Mouse (Mus musculus) liver, adult (tissue): ENCODE measurements around the gene Cdc42ep2.

ENCODE experiments used
- GATA4 ChIP-seq: IDR thresholded peaks from 2 replicates; pipeline ENCODE4 v1.6.1; 2014; ENCODE audit warnings: mild to moderate bottlenecking, low read length; ENCODE audit not compliant: insufficient replicate concordance

Cdc42ep2 gene

GRCm38 (mm10) chr19:5911430-5912102, 13.1 kb downstream of the Cdc42ep2 start:
- TF ChIP-seq GATA4, result no peak

- TF ChIP-seq GATA4, result no peak
These were observed 14.4 kb downstream of the Cdc42ep2 start for GRCm38 (mm10) chr19:5910221-5910620.

GRCm38 (mm10) chr19:5907275-5907674, 17.3 kb downstream of the Cdc42ep2 start:
- no peak for TF ChIP-seq GATA4

- peak; percentile 55; the same call in 1 of the 2 replicates for TF ChIP-seq GATA4
These were observed 30.5 kb downstream of the Cdc42ep2 start, which contains the start of gene Tigd3 for GRCm38 (mm10) chr19:5894002-5894678. Tigd3 (minus strand) TSS chr19:5894149.

DNA sequence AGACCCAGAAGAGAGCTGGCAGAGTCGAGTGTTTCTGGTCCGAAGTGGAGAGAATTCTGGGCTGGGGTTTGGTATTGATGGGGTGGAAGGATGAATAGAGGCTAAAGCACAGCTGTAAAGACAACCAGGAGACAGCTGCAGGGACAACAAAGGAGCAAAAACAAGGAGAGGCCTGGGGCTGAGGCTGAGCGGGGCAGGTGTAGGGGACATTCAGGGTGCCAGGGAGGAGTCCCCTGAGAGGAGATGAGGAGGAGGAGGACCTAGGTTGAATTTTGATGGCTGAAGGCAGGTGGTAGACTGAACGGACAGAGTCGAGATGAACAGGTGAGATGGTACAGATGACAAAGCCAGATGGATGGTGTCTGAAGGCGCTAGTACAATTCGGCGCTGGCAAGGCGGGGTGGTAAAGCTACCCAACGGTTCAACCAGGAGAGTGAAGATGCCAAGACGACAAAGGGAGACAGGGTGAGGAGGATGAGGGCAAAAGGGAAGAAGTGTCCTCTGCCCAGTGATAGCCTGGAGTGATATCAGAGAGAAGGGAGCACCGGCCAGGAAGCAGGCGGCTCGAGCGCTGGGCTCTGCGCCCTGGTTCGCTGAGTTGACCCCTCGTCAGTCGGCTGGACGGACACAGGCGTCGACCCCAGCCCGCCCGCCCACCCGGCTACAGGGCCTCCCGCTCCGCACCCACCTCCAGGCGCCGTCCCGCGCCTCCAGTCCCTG, 31.2 kb downstream of the Cdc42ep2 start:
- TF ChIP-seq GATA4, result no peak

DNA sequence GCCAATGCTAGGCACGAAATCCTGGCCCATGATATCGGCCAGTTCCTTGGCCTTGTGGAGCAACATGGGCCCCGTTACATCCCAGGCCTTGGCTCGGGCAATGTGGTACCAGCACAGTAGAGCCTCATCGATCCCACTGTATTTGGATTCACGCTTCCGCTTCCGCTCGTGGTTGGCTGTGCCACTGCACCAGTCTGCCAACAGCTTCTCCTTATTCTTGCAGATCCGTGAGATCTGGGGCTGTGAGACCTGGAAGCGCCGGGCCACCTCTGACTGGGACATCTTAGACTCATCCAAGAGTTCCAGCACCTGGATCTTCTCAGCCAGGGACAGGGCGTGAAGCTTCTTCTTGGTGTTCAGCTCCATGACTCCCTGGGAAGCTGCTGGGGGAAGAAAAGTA, 31.9 kb downstream of the Cdc42ep2 start:
- TF ChIP-seq GATA4, result no peak

DNA sequence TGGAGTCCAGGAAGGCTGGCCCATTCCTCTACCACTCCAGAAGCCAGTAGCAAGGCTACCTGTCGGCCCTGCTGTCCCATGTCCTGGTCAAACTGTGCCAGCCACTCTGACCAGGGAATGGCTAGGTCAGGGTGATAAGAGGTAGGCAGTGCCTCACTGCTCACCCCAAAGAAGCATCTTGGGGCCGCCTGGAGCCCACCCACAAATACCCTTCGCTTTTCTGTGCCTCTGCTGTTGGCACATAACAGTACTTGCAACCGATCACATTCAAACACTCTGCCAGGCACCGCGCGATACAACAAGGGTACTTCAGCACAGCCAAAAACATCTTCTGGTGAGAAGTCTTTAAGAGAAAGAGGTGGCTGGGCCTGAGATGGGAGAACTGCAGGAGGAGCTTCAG, 32.4 kb downstream of the Cdc42ep2 start:
- TF ChIP-seq GATA4, result no peak

- TF ChIP-seq GATA4, result no peak
These were observed 32.9 kb downstream of the Cdc42ep2 start for GRCm38 (mm10) chr19:5891521-5892258.

GRCm38 (mm10) chr19:5889211-5889610, 35.4 kb downstream of the Cdc42ep2 start:
- no peak for TF ChIP-seq GATA4

DNA sequence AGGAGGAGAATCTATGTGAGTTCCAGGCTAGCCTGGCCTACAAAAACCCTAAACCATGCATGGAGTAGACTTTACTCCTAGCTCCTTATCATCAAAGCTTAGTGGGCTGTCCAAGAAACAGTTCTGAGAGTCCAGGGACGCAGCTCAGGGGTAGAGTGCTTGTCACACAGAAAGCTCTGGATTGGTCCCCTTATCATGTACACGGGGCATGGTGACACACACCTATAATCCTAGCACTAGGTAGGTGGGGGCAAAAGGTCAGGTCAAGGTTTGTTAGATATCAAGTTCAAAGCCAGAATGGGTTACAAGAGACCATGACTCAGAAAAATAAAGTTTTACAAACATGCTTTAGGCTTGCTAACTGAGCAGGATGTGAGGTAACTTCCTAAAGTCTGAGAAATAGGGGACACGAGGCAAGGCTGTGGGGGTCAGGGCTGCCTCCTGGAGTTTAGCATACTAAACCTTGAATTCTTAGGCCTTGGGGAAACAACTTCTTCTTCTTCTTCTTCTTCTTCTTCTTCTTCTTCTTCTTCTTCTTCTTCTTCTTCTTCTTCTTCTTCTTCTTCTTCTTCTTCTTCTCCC, 37.3 kb downstream of the Cdc42ep2 start:
- TF ChIP-seq GATA4, result no peak

DNA sequence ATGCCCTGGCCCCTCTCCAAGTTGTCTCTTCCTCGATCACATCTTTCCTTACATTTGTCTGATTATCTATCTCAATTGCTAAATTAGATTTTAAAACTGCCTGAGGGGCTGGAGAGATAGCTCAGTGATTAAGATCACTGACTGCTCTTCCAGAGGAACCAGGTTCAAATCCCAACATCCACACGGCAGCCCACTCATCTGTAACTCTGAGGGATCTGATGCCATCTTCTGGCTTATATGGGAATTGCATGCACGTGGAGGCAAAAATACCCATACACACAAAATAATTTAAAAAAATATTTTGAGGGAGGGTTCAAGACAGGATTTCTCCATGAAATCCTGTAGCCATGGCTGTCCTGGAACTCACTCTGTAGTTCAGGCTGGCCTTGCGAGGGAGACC, 38.8 kb downstream of the Cdc42ep2 start:
- no peak for TF ChIP-seq GATA4

- TF ChIP-seq GATA4, result no peak
These were observed 40.7 kb downstream of the Cdc42ep2 start for GRCm38 (mm10) chr19:5883935-5884334.

DNA sequence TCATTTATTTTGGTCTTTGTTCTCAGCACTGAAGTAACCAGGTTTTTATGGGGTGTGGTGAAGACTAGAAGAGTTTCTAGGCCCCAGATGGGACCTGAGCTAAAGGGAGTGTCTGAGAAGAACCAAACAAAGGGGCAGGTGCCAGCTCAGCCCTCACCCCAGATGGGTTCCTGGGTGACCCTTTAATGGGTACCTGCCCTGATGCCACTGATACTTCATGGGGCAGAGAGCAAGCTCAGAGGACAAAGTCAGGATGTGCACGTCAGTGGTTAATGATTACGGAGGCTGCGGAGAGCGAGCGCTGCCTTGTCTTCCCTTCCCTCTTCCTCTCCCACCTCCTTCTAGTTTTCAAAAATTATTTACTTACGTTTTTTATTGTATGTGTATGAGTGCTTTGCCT, 43.5 kb downstream of the Cdc42ep2 start:
- TF ChIP-seq GATA4, result no peak

DNA sequence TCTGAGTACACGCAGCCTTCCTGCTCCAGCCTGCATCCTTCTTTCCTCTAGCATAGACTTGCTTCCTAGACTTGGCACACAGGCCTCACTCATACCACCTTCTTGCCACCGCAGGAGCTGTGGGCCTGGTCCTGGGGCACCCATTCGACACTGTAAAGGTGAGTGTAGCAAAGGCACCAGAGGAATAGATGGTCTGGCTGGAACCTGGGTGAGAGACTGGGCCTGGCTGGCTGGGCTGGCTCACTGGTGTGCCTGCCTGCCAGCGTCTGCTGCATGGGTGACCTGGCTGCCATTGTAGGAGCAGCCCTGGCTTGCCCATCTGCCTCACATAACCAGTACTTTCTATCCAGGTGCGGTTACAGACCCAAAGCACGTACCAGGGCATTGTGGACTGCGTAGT, 44.9 kb downstream of the Cdc42ep2 start:
- no peak for TF ChIP-seq GATA4

DNA sequence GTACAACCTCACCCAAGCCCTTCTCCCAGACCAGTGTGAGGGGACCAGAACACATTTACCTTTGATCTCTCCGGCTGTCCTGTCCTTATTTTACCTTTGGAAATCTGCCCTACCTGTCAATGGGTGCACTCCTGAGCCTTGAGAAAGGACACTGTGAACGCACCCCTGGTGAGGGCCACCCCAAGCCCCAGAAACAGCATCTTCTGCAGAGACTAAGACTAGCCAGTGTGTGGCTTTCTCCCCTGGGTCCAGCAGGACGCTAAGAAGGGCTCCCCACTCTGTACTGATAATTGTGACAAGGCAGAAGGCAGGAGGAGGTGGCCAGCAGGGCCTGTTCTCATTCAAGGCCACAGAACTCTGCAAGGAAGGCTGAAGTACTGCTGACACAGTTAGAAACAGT, 45.7 kb downstream of the Cdc42ep2 start:
- TF ChIP-seq GATA4, result no peak
